8 mouse cellular contexts compared by ENCODE assay signal in genomic region chr1:131096132-131096695, GRCm38 (mm10). TPM values are rescaled to one million over a fixed set of nuclear protein-coding genes. Genes with fewer than 3 reads are reported as not detected.
DNase-seq lines count a peak whose midpoint lies in the region; ATAC-seq and TF ChIP-seq lines count a peak whose summit lies in the region.

No protein-coding gene starts in this region.

- WGBS in heart, postnatal 0 days: 5% methylated on average over 9 of the region's 9 CpGs
- WGBS in hindbrain, embryonic 16.5 days: 25% methylated on average over 9 of the region's 9 CpGs
- 21% methylated on average over 9 of the region's 9 CpGs for WGBS in midbrain, embryonic 12.5 days

- H3K27me3 ChIP-seq in heart, postnatal 0 days (ENCODE audit: control insufficient read depth, insufficient read depth, low read length): no peaks in the 10 kb centered on the region
- H3K27me3 ChIP-seq in MEL (ENCODE audit: control insufficient read depth in 1 of 2, insufficient read depth in 2 of 2, low read length in 2 of 2): no peaks in the 10 kb centered on the region
- no peaks in the 10 kb centered on the region for H3K27me3 ChIP-seq in hindbrain, embryonic 16.5 days (replicated peaks; ENCODE audit: control insufficient read depth, insufficient read depth, low read length)
- H3K27me3 ChIP-seq in midbrain, embryonic 12.5 days: peaks cover 10% of the 10 kb centered on the region

- peaks cover 34% of the 10 kb centered on the region for H3K79me2 ChIP-seq in MEL (ENCODE audit: control insufficient read depth, insufficient read depth, low read length, poor library complexity)

- H3K4me1 ChIP-seq in heart, postnatal 0 days (ENCODE audit: control insufficient read depth, insufficient read depth): peaks cover 44% of the 10 kb centered on the region
- peaks cover 0 to 3% of the 10 kb centered on the region in 2 experiments; a peak in 1 of 4 replicates for H3K4me1 ChIP-seq in MEL (ENCODE audit: control insufficient read depth in 1 of 2, insufficient read depth in 2 of 2, low read length in 2 of 2)
- H3K4me1 ChIP-seq in hindbrain, embryonic 16.5 days (ENCODE audit: control insufficient read depth, insufficient read depth, low read depth, low read length): peaks cover 18% of the 10 kb centered on the region
- peaks cover 46% of the 10 kb centered on the region for H3K4me1 ChIP-seq in midbrain, embryonic 12.5 days

- H3K4me3 ChIP-seq in heart, postnatal 0 days (ENCODE audit: low read depth, low read length): peak overlapping the region; percentile 90
- peak overlapping the region; percentile 98 to 99 for H3K4me3 ChIP-seq in MEL (ENCODE audit: control insufficient read depth in 1 of 2, insufficient read depth in 1 of 2, low read depth in 2 of 2, low read length in 2 of 2)
- peak overlapping the region; percentile 91 for H3K4me3 ChIP-seq in hindbrain, embryonic 16.5 days (ENCODE audit: low read length)
- H3K4me3 ChIP-seq in midbrain, embryonic 12.5 days: peak overlapping the region; percentile 81

- intact Hi-C loops in heart, postnatal 36 days (cut with DNase I): loop anchor here (2.0 kb wide), 1 partner anchor 35 kb away; no protein-coding TSS in a partner anchor

- peak; percentile 15; the same call in 1 of the 2 replicates for ATAC-seq in heart, postnatal 0 days (ENCODE audit: insufficient read depth, low read depth)
- ATAC-seq in hindbrain, embryonic 16.5 days: no peak
- no peak for ATAC-seq in midbrain, embryonic 12.5 days (ENCODE audit: low FRiP score, low read depth)

- H3K36me3 ChIP-seq in heart, postnatal 0 days (replicated peaks; ENCODE audit: control insufficient read depth, insufficient read depth, low read length): no peaks in the 10 kb centered on the region
- peaks cover 0 to 4% of the 10 kb centered on the region in 2 experiments; a peak in 2 of 4 replicates for H3K36me3 ChIP-seq in MEL (ENCODE audit: control insufficient read depth in 1 of 2, insufficient read depth in 2 of 2, low read length in 2 of 2)
- no peaks in the 10 kb centered on the region for H3K36me3 ChIP-seq in hindbrain, embryonic 16.5 days (ENCODE audit: control insufficient read depth, insufficient read depth, low read length)
- no peaks in the 10 kb centered on the region for H3K36me3 ChIP-seq in midbrain, embryonic 12.5 days

- TF ChIP-seq CTCF in heart, postnatal 0 days (IDR thresholded peaks at IDR 0.05; ENCODE audit: low read depth): no peak
- no peak for TF ChIP-seq CTCF in MEL (IDR thresholded peaks at IDR 0.05 in 2 of 3, conservative IDR thresholded peaks at IDR 0.05 in 1 of 3; ENCODE audit: control insufficient read depth in 1 of 3, insufficient read depth in 1 of 3, low read depth in 2 of 3, low read length in 3 of 3, poor library complexity in 1 of 3, severe bottlenecking in 1 of 3)

- H3K9ac ChIP-seq in heart, postnatal 0 days (replicated peaks; ENCODE audit: low read depth, low read length): peak overlapping the region; percentile 96
- H3K9ac ChIP-seq in MEL (ENCODE audit: control insufficient read depth, low read depth, low read length, poor library complexity, severe bottlenecking): peak overlapping the region; percentile 97
- H3K9ac ChIP-seq in hindbrain, embryonic 16.5 days (ENCODE audit: low read depth, low read length): peak overlapping the region; percentile 88
- peak overlapping the region; percentile 92 for H3K9ac ChIP-seq in midbrain, embryonic 12.5 days (replicated peaks)

- no peaks in the 10 kb centered on the region for H3K9me3 ChIP-seq in heart, postnatal 0 days (replicated peaks; ENCODE audit: control insufficient read depth, low read length)
- H3K9me3 ChIP-seq in MEL (replicated peaks; ENCODE audit: insufficient read depth, low read length): no peaks in the 10 kb centered on the region
- no peaks in the 10 kb centered on the region for H3K9me3 ChIP-seq in hindbrain, embryonic 16.5 days (ENCODE audit: control insufficient read depth, low read length)
- H3K9me3 ChIP-seq in midbrain, embryonic 12.5 days: no peaks in the 10 kb centered on the region

- no peak; a peak in 1 of 4 replicates for TF ChIP-seq POLR2A in MEL (IDR thresholded peaks at IDR 0.05; ENCODE audit: control insufficient read depth in 1 of 2, insufficient read depth in 1 of 2, low read depth in 1 of 2, low read length in 2 of 2, poor library complexity in 1 of 2)

- H3K4me2 ChIP-seq in heart, postnatal 0 days (ENCODE audit: low read depth, low read length): peak overlapping the region; percentile 72
- H3K4me2 ChIP-seq in hindbrain, embryonic 16.5 days (ENCODE audit: low read length): peak overlapping the region; percentile 90
- H3K4me2 ChIP-seq in midbrain, embryonic 12.5 days (replicated peaks): peak overlapping the region; percentile 70

- peak; percentile 72 for DNase-seq in heart, postnatal 0 days (ENCODE audit: low spot score)
- DNase-seq in heart, postnatal 36 days: no peak
- DNase-seq in MEL (ENCODE audit: low read depth, low spot score): peak; percentile 77
- no peak for DNase-seq in cerebellum, postnatal 4 days (ENCODE audit: low spot score in 2 of 2)
- DNase-seq in urinary bladder, postnatal 14 days (ENCODE audit: low spot score): no peak
- DNase-seq in spleen, postnatal 4 days (ENCODE audit: low spot score in 2 of 2): no peak

- peak overlapping the region; percentile 96 for H3K27ac ChIP-seq in heart, postnatal 0 days (ENCODE audit: low read depth)
- H3K27ac ChIP-seq in MEL (ENCODE audit: control insufficient read depth, low read depth, low read length): peak overlapping the region; percentile 69
- peak overlapping the region; percentile 80 for H3K27ac ChIP-seq in hindbrain, embryonic 16.5 days (ENCODE audit: low read depth, low read length)
- peak overlapping the region; percentile 82 for H3K27ac ChIP-seq in midbrain, embryonic 12.5 days (replicated peaks)

- TF ChIP-seq RAD21 in MEL (IDR thresholded peaks at IDR 0.05; ENCODE audit: low read depth, low read length): no peak

- 0 out of 2 replicates have a peak, but pooled peaks have one; percentile 16 for TF ChIP-seq EP300 in heart, postnatal 0 days (IDR thresholded peaks at IDR 0.05; ENCODE audit: low read depth)
- 0 out of 4 replicates have a peak, but pooled peaks of 1 of the 2 experiments have one; percentile 21 for TF ChIP-seq EP300 in MEL (IDR thresholded peaks at IDR 0.05; ENCODE audit: low read depth in 1 of 2, low read length in 2 of 2)

TF ChIP-seq in MEL, 35 proteins besides CTCF, POLR2A, EP300 and RAD21:
- TF ChIP-seq JUND (IDR thresholded peaks at IDR 0.05; ENCODE audit: low read depth, low read length): no peak
- peak; percentile 13; the same call in 1 of the 2 replicates for TF ChIP-seq TBP (IDR thresholded peaks at IDR 0.05; ENCODE audit: low read depth, low read length)
- TF ChIP-seq TAL1 (IDR thresholded peaks at IDR 0.05; ENCODE audit: low read length): peak; percentile 27; the same call in 1 of the 2 replicates
- TF ChIP-seq MYB (IDR thresholded peaks at IDR 0.05; ENCODE audit: low read depth, low read length): no peak
- TF ChIP-seq HCFC1 (IDR thresholded peaks at IDR 0.05; ENCODE audit: low read depth, low read length): peak; percentile 69
- TF ChIP-seq GATA1 (IDR thresholded peaks at IDR 0.05; ENCODE audit: low read depth, low read length): peak; percentile 63
- TF ChIP-seq MYC (IDR thresholded peaks at IDR 0.05; ENCODE audit: low read depth, low read length): 0 out of 2 replicates have a peak, but pooled peaks have one; percentile 11
- TF ChIP-seq SIN3A (IDR thresholded peaks at IDR 0.05; ENCODE audit: low read length): peak; percentile 0; the same call in 1 of the 2 replicates

RNA-seq across cellular contexts. Expression of gene Mapkapk2, which starts 1.4 kb away (rescaled TPM):
- 302 and 348 TPM in 2 replicates for total RNA-seq in heart, postnatal 0 days (2014; rRNA removed; ENCODE audit: low replicate concordance)
- 62.6 and 69.9 TPM in 2 replicates for polyA plus RNA-seq in heart, postnatal 0 days (2015; fragmentation: Nextera tagmentation; extraction: Ambion mirVana)
- total RNA-seq in heart, postnatal 36 days (2021): 100 to 1,000 TPM; 292 to 300 TPM
- 51.7 and 53.2 TPM in 2 replicates for total RNA-seq in MEL (2012; rRNA removed)
- 10 to 100 TPM in 1 of 2 experiments, not detected in 1; 85.4 TPM for polyA plus RNA-seq in MEL (2012; ENCODE audit: insufficient read depth in 1 of 2, insufficient read length in 2 of 2, low read depth in 1 of 2, low replicate concordance in 2 of 2, missing spikeins in 1 of 2)
- polyA plus RNA-seq in hindbrain, embryonic 16.5 days (2015; fragmentation: Nextera tagmentation; extraction: Ambion mirVana): 9.1 and 15.7 TPM in 2 replicates
- 69.5 and 76.4 TPM in 2 replicates for polyA plus RNA-seq in midbrain, embryonic 12.5 days (2016; fragmentation: Nextera tagmentation; extraction: Ambion mirVana)

RNA-seq across cellular contexts. Expression of gene Dyrk3, which starts 41.9 kb away (rescaled TPM):
- total RNA-seq in heart, postnatal 0 days (2014; rRNA removed; ENCODE audit: low replicate concordance): 1.3 and 1.4 TPM in 2 replicates
- 0.60 and 0.86 TPM in 2 replicates for polyA plus RNA-seq in heart, postnatal 0 days (2015; fragmentation: Nextera tagmentation; extraction: Ambion mirVana)
- under 1 TPM; 0.14 to 0.33 TPM for total RNA-seq in heart, postnatal 36 days (2021)
- total RNA-seq in MEL (2012; rRNA removed): 7.9 and 8.6 TPM in 2 replicates
- polyA plus RNA-seq in MEL (2012; ENCODE audit: insufficient read depth in 1 of 2, insufficient read length in 2 of 2, low read depth in 1 of 2, low replicate concordance in 2 of 2, missing spikeins in 1 of 2): 10 to 100 TPM in 1 of 2 experiments, not detected in 1; 11.8 TPM
- 12.2 and 14.5 TPM in 2 replicates for polyA plus RNA-seq in hindbrain, embryonic 16.5 days (2015; fragmentation: Nextera tagmentation; extraction: Ambion mirVana)
- 18.7 and 21.5 TPM in 2 replicates for polyA plus RNA-seq in midbrain, embryonic 12.5 days (2016; fragmentation: Nextera tagmentation; extraction: Ambion mirVana)

RNA-seq across cellular contexts. Expression of gene Eif2d, which starts 56.8 kb away (rescaled TPM):
- 16.6 and 27.0 TPM in 2 replicates for total RNA-seq in heart, postnatal 0 days (2014; rRNA removed; ENCODE audit: low replicate concordance)
- polyA plus RNA-seq in heart, postnatal 0 days (2015; fragmentation: Nextera tagmentation; extraction: Ambion mirVana): 38.3 and 39.6 TPM in 2 replicates
- 10 to 100 TPM; 34.0 to 39.3 TPM for total RNA-seq in heart, postnatal 36 days (2021)
- total RNA-seq in MEL (2012; rRNA removed): 29.3 and 31.0 TPM in 2 replicates
- polyA plus RNA-seq in MEL (2012; ENCODE audit: insufficient read depth in 1 of 2, insufficient read length in 2 of 2, low read depth in 1 of 2, low replicate concordance in 2 of 2, missing spikeins in 1 of 2): 10 to 100 TPM in 1 of 2 experiments, not detected in 1; 43.6 TPM
- 48.0 and 50.5 TPM in 2 replicates for polyA plus RNA-seq in hindbrain, embryonic 16.5 days (2015; fragmentation: Nextera tagmentation; extraction: Ambion mirVana)
- 50.9 and 54.4 TPM in 2 replicates for polyA plus RNA-seq in midbrain, embryonic 12.5 days (2016; fragmentation: Nextera tagmentation; extraction: Ambion mirVana)

Comparison
In these comparisons a context has a peak if more than half of its experiments do, and no peak if none do; other contexts are left out.
1. DNase-seq: peak in heart, postnatal 0 days (single experiment) and MEL (single experiment); none in heart, postnatal 36 days (0 of 2), cerebellum, postnatal 4 days (0 of 2), urinary bladder, postnatal 14 days (single experiment) and spleen, postnatal 4 days (0 of 2).
2. Peak in every context shown above with its lines, with median percentiles within 50 percentile points of each other: H3K27ac ChIP-seq, H3K4me2 ChIP-seq, H3K4me3 ChIP-seq and H3K9ac ChIP-seq.